Mouse (Mus musculus): ENCODE results near the gene Ncoa5. TPM values are rescaled to one million over a fixed set of nuclear protein-coding genes. Genes with fewer than 3 reads are reported as not detected.

Gene Ncoa5
- polyA plus RNA-seq, 1 experiment from 2014 or later: 64.9 TPM

- no peaks in the 10 kb centered on the region for H3K4me1 ChIP-seq (ENCODE audit: control insufficient read depth, insufficient read depth, low read length)
- H3K4me3 ChIP-seq (ENCODE audit: low read depth, low read length): peak within 1 kb of the TSS; percentile 58
- ATAC-seq (replicated peaks; ENCODE audit: insufficient number of reproducible peaks, low FRiP score, low TSS enrichment, low read depth) (peak; percentile 74), DNase-seq (ENCODE audit: low spot score) (peak; percentile 86)
- no peak within 1 kb of the TSS for H3K27ac ChIP-seq (replicated peaks; ENCODE audit: low read depth, low read length)
- H3K9ac ChIP-seq (replicated peaks; ENCODE audit: low read length): peak within 1 kb of the TSS; percentile 54
- peaks cover 2% of the 10 kb centered on the region; the same call in 1 of the 2 replicates for H3K27me3 ChIP-seq (ENCODE audit: control insufficient read depth, insufficient read depth, low read length)
- H3K36me3 ChIP-seq (replicated peaks; ENCODE audit: control insufficient read depth, insufficient read depth, low read depth, low read length): no peaks in the 10 kb centered on the region
- H3K4me2 ChIP-seq (ENCODE audit: low read depth, low read length): peak within 1 kb of the TSS; percentile 34
- H3K9me3 ChIP-seq (replicated peaks; ENCODE audit: control insufficient read depth, low read length): no peaks in the 10 kb centered on the region; the same call in 1 of the 2 replicates
- under 1% methylated on average over 36 of the region's 54 CpGs for WGBS
Observed at GRCm38 (mm10) chr2:164960716-164961441, 73.8 kb downstream of the Ncoa5 start, which contains the start of gene Slc12a5. Gene Slc12a5, plus strand, starts transcription at chr2:164960802.

- Histone ChIP-seq H3K36me3 (replicated peaks; ENCODE audit: control insufficient read depth, insufficient read depth, low read depth, low read length) (no peaks in the 10 kb centered on the region), H3K4me2 (ENCODE audit: low read depth, low read length) (no peak overlapping the region), H3K4me1 (ENCODE audit: control insufficient read depth, insufficient read depth, low read length) (no peaks in the 10 kb centered on the region), H3K4me3 (ENCODE audit: low read depth, low read length) (no peak overlapping the region), H3K9me3 (replicated peaks; ENCODE audit: control insufficient read depth, low read length) (no peaks in the 10 kb centered on the region; the same call in 1 of the 2 replicates), H3K27me3 (ENCODE audit: control insufficient read depth, insufficient read depth, low read length) (peaks cover 8% of the 10 kb centered on the region; the same call in 1 of the 2 replicates), H3K27ac (replicated peaks; ENCODE audit: low read depth, low read length) (no peak overlapping the region), H3K9ac (replicated peaks; ENCODE audit: low read length) (no peak overlapping the region)
- ATAC-seq (replicated peaks; ENCODE audit: insufficient number of reproducible peaks, low FRiP score, low TSS enrichment, low read depth): no peak
- no peak for DNase-seq (ENCODE audit: low spot score)
- 68% methylated on average over 9 of the region's 9 CpGs for WGBS
Observed at GRCm38 (mm10) chr2:164957548-164958315, 76.9 kb downstream of the Ncoa5 start.

- Histone ChIP-seq H3K27ac (replicated peaks; ENCODE audit: low read depth, low read length) (no peak overlapping the region), H3K4me1 (ENCODE audit: control insufficient read depth, insufficient read depth, low read length) (no peaks in the 10 kb centered on the region), H3K4me2 (ENCODE audit: low read depth, low read length) (no peak overlapping the region), H3K36me3 (replicated peaks; ENCODE audit: control insufficient read depth, insufficient read depth, low read depth, low read length) (no peaks in the 10 kb centered on the region), H3K27me3 (ENCODE audit: control insufficient read depth, insufficient read depth, low read length) (peaks cover 17% of the 10 kb centered on the region), H3K9ac (replicated peaks; ENCODE audit: low read length) (no peak overlapping the region), H3K9me3 (replicated peaks; ENCODE audit: control insufficient read depth, low read length) (no peaks in the 10 kb centered on the region; the same call in 1 of the 2 replicates), H3K4me3 (ENCODE audit: low read depth, low read length) (no peak overlapping the region)
- ATAC-seq (replicated peaks; ENCODE audit: insufficient number of reproducible peaks, low FRiP score, low TSS enrichment, low read depth) (no peak), DNase-seq (ENCODE audit: low spot score) (no peak)
- 61% methylated on average over 5 of the region's 5 CpGs for WGBS
Observed at GRCm38 (mm10) chr2:164956195-164956594, 78.5 kb downstream of the Ncoa5 start.

GRCm38 (mm10) chr2:164955725-164956124, 78.9 kb downstream of the Ncoa5 start:
- DNase-seq (ENCODE audit: low spot score): no peak
- Histone ChIP-seq H3K4me2 (ENCODE audit: low read depth, low read length) (no peak overlapping the region), H3K9ac (replicated peaks; ENCODE audit: low read length) (no peak overlapping the region), H3K27me3 (ENCODE audit: control insufficient read depth, insufficient read depth, low read length) (peaks cover 22% of the 10 kb centered on the region), H3K36me3 (replicated peaks; ENCODE audit: control insufficient read depth, insufficient read depth, low read depth, low read length) (no peaks in the 10 kb centered on the region), H3K27ac (replicated peaks; ENCODE audit: low read depth, low read length) (no peak overlapping the region), H3K9me3 (replicated peaks; ENCODE audit: control insufficient read depth, low read length) (no peaks in the 10 kb centered on the region; the same call in 1 of the 2 replicates), H3K4me1 (ENCODE audit: control insufficient read depth, insufficient read depth, low read length) (no peaks in the 10 kb centered on the region), H3K4me3 (ENCODE audit: low read depth, low read length) (no peak overlapping the region)
- no peak for ATAC-seq (replicated peaks; ENCODE audit: insufficient number of reproducible peaks, low FRiP score, low TSS enrichment, low read depth)
- WGBS: 70% methylated on average over 4 of the region's 4 CpGs

- ATAC-seq (replicated peaks; ENCODE audit: insufficient number of reproducible peaks, low FRiP score, low TSS enrichment, low read depth) (peak; percentile 68), DNase-seq (ENCODE audit: low spot score) (peak; percentile 88)
- Histone ChIP-seq H3K4me1 (ENCODE audit: control insufficient read depth, insufficient read depth, low read length) (0 out of 2 replicates have a peak, but pooled peaks cover under 1% of the 10 kb centered on the region), H3K4me3 (ENCODE audit: low read depth, low read length) (no peak overlapping the region), H3K36me3 (replicated peaks; ENCODE audit: control insufficient read depth, insufficient read depth, low read depth, low read length) (no peaks in the 10 kb centered on the region), H3K9me3 (replicated peaks; ENCODE audit: control insufficient read depth, low read length) (no peaks in the 10 kb centered on the region; the same call in 1 of the 2 replicates), H3K4me2 (ENCODE audit: low read depth, low read length) (no peak overlapping the region), H3K27me3 (ENCODE audit: control insufficient read depth, insufficient read depth, low read length) (peaks cover 47% of the 10 kb centered on the region), H3K9ac (replicated peaks; ENCODE audit: low read length) (no peak overlapping the region), H3K27ac (replicated peaks; ENCODE audit: low read depth, low read length) (no peak overlapping the region)
- 1% methylated on average over 21 of the region's 21 CpGs for WGBS
Observed at GRCm38 (mm10) chr2:164953224-164953623, 81.4 kb downstream of the Ncoa5 start.

GRCm38 (mm10) chr2:164952448-164952847, 82.2 kb downstream of the Ncoa5 start:
- no peak overlapping the region for H3K27ac ChIP-seq (replicated peaks; ENCODE audit: low read depth, low read length)
- no peak overlapping the region; the same call in 1 of the 2 replicates for H3K4me2 ChIP-seq (ENCODE audit: low read depth, low read length)
- H3K4me3 ChIP-seq (ENCODE audit: low read depth, low read length): no peak overlapping the region
- H3K36me3 ChIP-seq (replicated peaks; ENCODE audit: control insufficient read depth, insufficient read depth, low read depth, low read length): no peaks in the 10 kb centered on the region
- 0 out of 2 replicates have a peak, but pooled peaks cover 2% of the 10 kb centered on the region for H3K4me1 ChIP-seq (ENCODE audit: control insufficient read depth, insufficient read depth, low read length)
- no peak for ATAC-seq (replicated peaks; ENCODE audit: insufficient number of reproducible peaks, low FRiP score, low TSS enrichment, low read depth)
- H3K9ac ChIP-seq (replicated peaks; ENCODE audit: low read length): no peak overlapping the region
- DNase-seq (ENCODE audit: low spot score): no peak
- no peaks in the 10 kb centered on the region; the same call in 1 of the 2 replicates for H3K9me3 ChIP-seq (replicated peaks; ENCODE audit: control insufficient read depth, low read length)
- peaks cover 52% of the 10 kb centered on the region for H3K27me3 ChIP-seq (ENCODE audit: control insufficient read depth, insufficient read depth, low read length)
- 41% methylated on average over 13 of the region's 13 CpGs for WGBS

- no peak for DNase-seq (ENCODE audit: low spot score)
- Histone ChIP-seq H3K27me3 (ENCODE audit: control insufficient read depth, insufficient read depth, low read length) (peaks cover 55% of the 10 kb centered on the region), H3K9me3 (replicated peaks; ENCODE audit: control insufficient read depth, low read length) (no peaks in the 10 kb centered on the region; the same call in 1 of the 2 replicates), H3K4me3 (ENCODE audit: low read depth, low read length) (no peak overlapping the region), H3K27ac (replicated peaks; ENCODE audit: low read depth, low read length) (no peak overlapping the region), H3K9ac (replicated peaks; ENCODE audit: low read length) (no peak overlapping the region), H3K36me3 (replicated peaks; ENCODE audit: control insufficient read depth, insufficient read depth, low read depth, low read length) (no peaks in the 10 kb centered on the region), H3K4me1 (ENCODE audit: control insufficient read depth, insufficient read depth, low read length) (0 out of 2 replicates have a peak, but pooled peaks cover 2% of the 10 kb centered on the region), H3K4me2 (ENCODE audit: low read depth, low read length) (no peak overlapping the region)
- WGBS: 78% methylated on average over 4 of the region's 4 CpGs
- no peak for ATAC-seq (replicated peaks; ENCODE audit: insufficient number of reproducible peaks, low FRiP score, low TSS enrichment, low read depth)
Observed at GRCm38 (mm10) chr2:164951745-164952144, 82.9 kb downstream of the Ncoa5 start.

Measured in embryonic facial prominence, embryonic 11.5 days (tissue).